Mouse (Mus musculus) forebrain, embryonic 11.5 days (tissue): Measurements from ENCODE around the gene Gabarap. TPM values are rescaled to one million over a fixed set of nuclear protein-coding genes. Genes with fewer than 3 reads are reported as not detected.

Source experiments
- ATAC-seq: fragments of 200-750 bp; cut with Nextera tagmentation; replicated peaks from 2 replicates; pipeline ENCODE4 v1.8.0; 2017; ENCODE audit warnings: moderate TSS enrichment; ENCODE audit not compliant: low FRiP score
- DNase-seq: peaks from one replicate; pipeline ENCODE4 v3.0.0-alpha.2; 2017; ENCODE audit warnings: low spot score
- H3K27ac ChIP-seq: fragments of 300-500 bp; sonication (generic); 2 replicates; pipeline ENCODE4 v1.5.1; 2014; ENCODE audit warnings: low read depth, low read length
- H3K27me3 ChIP-seq: fragments of 300-500 bp; sonication (generic); 2 replicates; pipeline ENCODE4 v1.6.1; 2014; ENCODE audit warnings: mild to moderate bottlenecking, low read length, mixed read lengths; ENCODE audit not compliant: control insufficient read depth, insufficient read depth
- H3K36me3 ChIP-seq: fragments of 300-500 bp; sonication (generic); 2 replicates; pipeline ENCODE4 v1.6.1; 2014; ENCODE audit warnings: mild to moderate bottlenecking, low read length, moderate library complexity, mixed read lengths; ENCODE audit not compliant: control insufficient read depth, insufficient read depth
- H3K4me1 ChIP-seq: fragments of 300-500 bp; sonication (generic); replicated peaks from 2 replicates; pipeline ENCODE4 v1.6.1; 2014; ENCODE audit warnings: low read length, mixed read lengths; ENCODE audit not compliant: control insufficient read depth, insufficient read depth
- H3K4me2 ChIP-seq: fragments of 300-500 bp; sonication (generic); 2 replicates; pipeline ENCODE4 v1.6.1; 2014; ENCODE audit warnings: low read depth, mild to moderate bottlenecking, low read length, moderate library complexity, mixed read lengths; ENCODE audit not compliant: severe bottlenecking
- H3K4me3 ChIP-seq: fragments of 300-500 bp; sonication (generic); 2 replicates; pipeline ENCODE4 v1.5.1; 2014; ENCODE audit warnings: low read depth, low read length
- H3K9ac ChIP-seq: fragments of 300-500 bp; sonication (generic); 2 replicates; pipeline ENCODE4 v1.6.1; 2014; ENCODE audit warnings: low read length
- H3K9me3 ChIP-seq: fragments of 300-500 bp; sonication (generic); 2 replicates; pipeline ENCODE4 v1.6.1; 2016; ENCODE audit warnings: low read length, mixed read lengths; ENCODE audit not compliant: control insufficient read depth
- WGBS: fragments of 180-500 bp; shearing (Covaris S2); extraction: QIAGEN DNeasy Blood & Tissue Kit; methylation state at CpG from one replicate; pipeline ENCODE4 v1.1.7; 2014; 5-methylcytosine and 5-hydroxymethylcytosine counted together
- polyA plus RNA-seq: library from polyadenylated mRNA; unstranded; fragments of >200 nt; fragmentation: Nextera tagmentation; extraction: Ambion mirVana; gene quantifications from 2 replicates; pipeline ENCODE4 v1.2.1, GENCODE M21; 2014

Gene Gabarap
- polyA plus RNA-seq, 1 experiment from 2014 or later: 472 TPM

GRCm38 (mm10) chr11:69966006-69966859 is 24.7 kb upstream of the Gabarap start:
- WGBS: 2% methylated on average over 59 of the region's 59 CpGs
- H3K27ac ChIP-seq: no peak overlapping the region
- peak; percentile 68 for DNase-seq
- H3K27me3 ChIP-seq: peaks cover 50% of the 10 kb centered on the region
- ATAC-seq: no peak
- peaks cover 9% of the 10 kb centered on the region for H3K4me1 ChIP-seq
- H3K9me3 ChIP-seq: no peaks in the 10 kb centered on the region
- H3K9ac ChIP-seq: peak overlapping the region; percentile 41
- no peaks in the 10 kb centered on the region; the same call in 1 of the 2 replicates for H3K36me3 ChIP-seq
- H3K4me3 ChIP-seq: peak overlapping the region; percentile 19
- H3K4me2 ChIP-seq: peak overlapping the region; percentile 48

- H3K27me3 ChIP-seq: peaks cover 48% of the 10 kb centered on the region
- peak overlapping the region; percentile 41 for H3K9ac ChIP-seq
- ATAC-seq (no peak), DNase-seq (no peak)
- no peaks in the 10 kb centered on the region; the same call in 1 of the 2 replicates for H3K36me3 ChIP-seq
- H3K4me1 ChIP-seq: peaks cover 9% of the 10 kb centered on the region
- WGBS: 40% methylated on average over 17 of the region's 17 CpGs
- peak overlapping the region; percentile 19 for H3K4me3 ChIP-seq
- no peak overlapping the region for H3K27ac ChIP-seq
- H3K4me2 ChIP-seq: peak overlapping the region; percentile 48
- no peaks in the 10 kb centered on the region for H3K9me3 ChIP-seq
Observed at GRCm38 (mm10) chr11:69966860-69967517, 24.0 kb upstream of the Gabarap start.

GRCm38 (mm10) chr11:69968793-69969192 is 22.1 kb upstream of the Gabarap start:
- Histone ChIP-seq H3K27me3 (peaks cover 40% of the 10 kb centered on the region), H3K4me3 (no peak overlapping the region), H3K9ac (no peak overlapping the region), H3K4me2 (no peak overlapping the region), H3K4me1 (peaks cover 9% of the 10 kb centered on the region), H3K36me3 (no peaks in the 10 kb centered on the region; the same call in 1 of the 2 replicates), H3K27ac (no peak overlapping the region), H3K9me3 (no peaks in the 10 kb centered on the region)
- ATAC-seq (no peak), DNase-seq (no peak)
- 88% methylated on average over 4 of the region's 4 CpGs for WGBS

- no peak overlapping the region for H3K4me3 ChIP-seq
- ATAC-seq (no peak), DNase-seq (no peak)
- H3K27ac ChIP-seq: no peak overlapping the region
- H3K4me1 ChIP-seq: peaks cover 9% of the 10 kb centered on the region
- H3K36me3 ChIP-seq: peaks cover 4% of the 10 kb centered on the region; the same call in 1 of the 2 replicates
- WGBS: 92% methylated on average over 6 of the region's 6 CpGs
- no peak overlapping the region for H3K9ac ChIP-seq
- H3K9me3 ChIP-seq: no peaks in the 10 kb centered on the region
- H3K27me3 ChIP-seq: peaks cover 27% of the 10 kb centered on the region
- H3K4me2 ChIP-seq: no peak overlapping the region
Observed at GRCm38 (mm10) chr11:69970222-69970621, 20.7 kb upstream of the Gabarap start.

GRCm38 (mm10) chr11:69970775-69971174 is 20.2 kb upstream of the Gabarap start:
- no peak for ATAC-seq
- 89% methylated on average over 3 of the region's 3 CpGs for WGBS

GRCm38 (mm10) chr11:69974907-69975306 is 16.0 kb upstream of the Gabarap start:
- DNase-seq: no peak
- H3K9me3 ChIP-seq: no peaks in the 10 kb centered on the region
- H3K27me3 ChIP-seq: no peaks in the 10 kb centered on the region
- no peak for ATAC-seq
- no peak overlapping the region for H3K27ac ChIP-seq
- H3K4me1 ChIP-seq: peaks cover 3% of the 10 kb centered on the region; the same call in 1 of the 2 replicates
- no peak overlapping the region for H3K9ac ChIP-seq
- peaks cover 7% of the 10 kb centered on the region for H3K36me3 ChIP-seq
- 94% methylated on average over 2 of the region's 2 CpGs for WGBS
- H3K4me3 ChIP-seq: no peak overlapping the region
- no peak overlapping the region for H3K4me2 ChIP-seq

More at GRCm38 (mm10) chr11:69970775-69971174, 20.2 kb upstream of the Gabarap start:
- Histone ChIP-seq H3K27me3 (peaks cover 22% of the 10 kb centered on the region), H3K4me2 (no peak overlapping the region), H3K9ac (no peak overlapping the region), H3K9me3 (no peaks in the 10 kb centered on the region), H3K4me1 (peaks cover 7% of the 10 kb centered on the region), H3K36me3 (peaks cover 4% of the 10 kb centered on the region; the same call in 1 of the 2 replicates), H3K4me3 (no peak overlapping the region), H3K27ac (no peak overlapping the region)
- no peak for DNase-seq

- no peak overlapping the region for H3K4me3 ChIP-seq
- 89% methylated on average over 4 of the region's 4 CpGs for whole genome bisulfite sequencing
- ATAC-seq (no peak), DNase-seq (no peak)
- no peaks in the 10 kb centered on the region for H3K9me3 ChIP-seq
- peaks cover 7% of the 10 kb centered on the region for H3K36me3 ChIP-seq
- no peaks in the 10 kb centered on the region for H3K27me3 ChIP-seq
- no peak overlapping the region for H3K4me2 ChIP-seq
- peaks cover 3% of the 10 kb centered on the region; the same call in 1 of the 2 replicates for H3K4me1 ChIP-seq
- no peak overlapping the region for H3K27ac ChIP-seq
- no peak overlapping the region for H3K9ac ChIP-seq
Observed at GRCm38 (mm10) chr11:69976271-69976670, 14.7 kb upstream of the Gabarap start.

- peaks cover 16% of the 10 kb centered on the region for H3K4me1 ChIP-seq
- WGBS: 5% methylated on average over 16 of the region's 16 CpGs
- H3K9ac ChIP-seq: peak overlapping the region; percentile 91
- H3K27me3 ChIP-seq: no peaks in the 10 kb centered on the region
- ATAC-seq: no peak
- H3K4me2 ChIP-seq: peak overlapping the region; percentile 93
- H3K4me3 ChIP-seq: peak overlapping the region; percentile 89
- peaks cover 5% of the 10 kb centered on the region for H3K36me3 ChIP-seq
- no peak for DNase-seq
- peak overlapping the region; percentile 99 for H3K27ac ChIP-seq
- H3K9me3 ChIP-seq: no peaks in the 10 kb centered on the region
Observed at GRCm38 (mm10) chr11:69979827-69980195, 11.1 kb upstream of the Gabarap start.
